Mouse (Mus musculus): ENCODE data around the gene Dmpk. TPM values are rescaled to one million over a fixed set of nuclear protein-coding genes. Genes with fewer than 3 reads are reported as not detected.

The Dmpk gene
- polyA plus RNA-seq, 1 experiment from 2014 or later, result 14.2 TPM

DNA sequence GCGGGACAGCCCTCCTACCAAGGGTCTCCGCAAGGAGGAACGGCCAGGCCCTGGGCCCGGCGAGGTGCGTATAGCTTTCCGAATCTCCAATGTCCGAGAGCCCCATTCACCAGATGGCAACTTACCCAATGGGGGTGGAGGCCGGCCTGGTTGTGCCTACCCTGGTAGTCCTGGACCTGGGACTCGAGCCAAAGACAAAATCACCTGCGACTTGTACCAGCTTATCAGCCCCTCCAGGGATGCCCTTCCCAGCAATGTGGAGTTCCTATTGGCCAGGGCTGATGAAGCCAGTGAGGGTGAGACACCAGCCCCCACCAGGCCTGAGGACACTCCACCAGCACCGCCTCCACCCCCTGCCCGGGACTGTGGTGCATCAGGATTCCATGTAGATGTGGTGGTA, 52.5 kb downstream of the Dmpk start:
- WGBS (ENCODE audit: insufficient replicate concordance), result 85% methylated on average over 13 of the region's 13 CpGs
- Histone ChIP-seq H3K9ac (replicated peaks) (no peak overlapping the region), H3K27me3 (ENCODE audit: insufficient read depth, low read length) (no peaks in the 10 kb centered on the region), H3K4me1 (ENCODE audit: insufficient read depth) (peaks cover 6% of the 10 kb centered on the region), H3K27ac (ENCODE audit: low read depth) (no peak overlapping the region), H3K9me3 (ENCODE audit: low read length) (no peaks in the 10 kb centered on the region), H3K4me2 (ENCODE audit: low read depth, low read length) (no peak overlapping the region), H3K4me3 (ENCODE audit: low read depth, low read length) (no peak overlapping the region), H3K36me3 (replicated peaks; ENCODE audit: insufficient read depth, low read length) (peaks cover 36% of the 10 kb centered on the region)
- DNase-seq (no peak), ATAC-seq (no peak)
- TF ChIP-seq CTCF (IDR thresholded peaks at IDR 0.05; ENCODE audit: low read depth) (no peak), EP300 (IDR thresholded peaks at IDR 0.05; ENCODE audit: low read depth) (no peak)

DNA sequence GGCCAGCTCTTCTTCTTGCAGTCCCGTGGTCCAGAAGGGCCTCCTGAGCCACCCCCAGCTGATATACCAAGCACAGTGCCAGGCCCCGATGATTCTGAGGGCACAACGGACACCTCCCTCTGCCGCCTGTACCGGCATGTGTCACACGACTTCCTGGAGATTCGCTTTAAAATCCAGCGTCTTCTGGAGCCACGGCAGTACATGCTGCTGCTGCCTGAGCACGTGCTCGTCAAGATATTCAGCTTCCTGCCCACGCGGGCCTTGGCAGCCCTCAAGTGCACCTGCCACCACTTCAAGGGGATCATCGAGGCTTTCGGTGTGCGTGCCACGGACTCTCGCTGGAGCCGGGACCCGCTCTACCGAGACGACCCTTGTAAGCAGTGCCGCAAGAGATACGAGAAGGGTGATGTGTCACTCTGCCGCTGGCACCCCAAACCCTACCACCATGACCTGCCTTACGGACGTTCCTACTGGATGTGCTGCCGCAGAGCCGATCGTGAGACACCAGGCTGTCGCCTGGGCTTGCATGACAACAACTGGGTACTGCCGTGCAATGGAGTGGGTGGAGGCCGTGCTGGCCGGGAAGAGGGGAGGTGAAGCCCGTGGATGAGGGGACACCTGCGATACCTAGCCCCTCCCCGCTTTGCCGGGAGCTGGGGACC, 53.2 kb downstream of the Dmpk start:
- ATAC-seq (no peak), DNase-seq (no peak)
- 83% methylated on average over 38 of the region's 38 CpGs for WGBS (ENCODE audit: insufficient replicate concordance)
- peaks cover 3% of the 10 kb centered on the region for H3K4me1 ChIP-seq (ENCODE audit: insufficient read depth)
- peaks cover 36% of the 10 kb centered on the region for H3K36me3 ChIP-seq (replicated peaks; ENCODE audit: insufficient read depth, low read length)
- no peak overlapping the region for H3K4me2 ChIP-seq (ENCODE audit: low read depth, low read length)
- H3K9ac ChIP-seq (replicated peaks), result no peak overlapping the region
- H3K27ac ChIP-seq (ENCODE audit: low read depth), result no peak overlapping the region
- no peaks in the 10 kb centered on the region for H3K9me3 ChIP-seq (ENCODE audit: low read length)
- no peak overlapping the region for H3K4me3 ChIP-seq (ENCODE audit: low read depth, low read length)
- no peak for TF ChIP-seq CTCF (IDR thresholded peaks at IDR 0.05; ENCODE audit: low read depth)
- no peak for TF ChIP-seq EP300 (IDR thresholded peaks at IDR 0.05; ENCODE audit: low read depth)
- H3K27me3 ChIP-seq (ENCODE audit: insufficient read depth, low read length), result no peaks in the 10 kb centered on the region

DNA sequence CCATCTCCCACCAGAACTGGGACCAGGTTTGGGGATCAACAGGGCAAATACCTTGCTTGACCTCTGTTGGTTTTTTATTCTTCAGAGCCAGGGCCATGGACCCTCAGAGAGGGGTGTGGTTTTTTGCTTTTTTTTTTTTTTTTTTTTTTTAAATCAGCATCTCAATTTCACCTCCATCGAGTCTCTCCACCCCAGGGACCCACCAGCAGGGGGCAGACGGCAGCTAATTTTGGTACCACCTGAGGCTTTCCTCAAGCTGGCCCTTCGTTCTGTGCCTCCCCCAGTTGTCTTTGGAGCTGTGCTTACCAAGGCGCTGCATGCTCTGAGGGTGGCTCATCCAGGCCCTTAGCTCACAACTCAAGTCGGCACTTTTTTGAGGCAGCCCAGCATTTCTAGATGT, 53.7 kb downstream of the Dmpk start:
- peak; percentile 67 for DNase-seq
- 49% methylated on average over 5 of the region's 5 CpGs for WGBS (ENCODE audit: insufficient replicate concordance)
- no peak overlapping the region for H3K27ac ChIP-seq (ENCODE audit: low read depth)
- no peak overlapping the region for H3K4me2 ChIP-seq (ENCODE audit: low read depth, low read length)
- H3K9ac ChIP-seq (replicated peaks), result no peak overlapping the region
- TF ChIP-seq CTCF (IDR thresholded peaks at IDR 0.05; ENCODE audit: low read depth), result peak; percentile 51
- TF ChIP-seq EP300 (IDR thresholded peaks at IDR 0.05; ENCODE audit: low read depth), result no peak
- no peak for ATAC-seq
- no peaks in the 10 kb centered on the region for H3K4me1 ChIP-seq (ENCODE audit: insufficient read depth)
- H3K4me3 ChIP-seq (ENCODE audit: low read depth, low read length), result no peak overlapping the region
- H3K9me3 ChIP-seq (ENCODE audit: low read length), result no peaks in the 10 kb centered on the region
- H3K27me3 ChIP-seq (ENCODE audit: insufficient read depth, low read length), result no peaks in the 10 kb centered on the region
- H3K36me3 ChIP-seq (replicated peaks; ENCODE audit: insufficient read depth, low read length), result peaks cover 36% of the 10 kb centered on the region

Small RNAs within 50 kb of the gene (microRNA-seq; reads per million reads assigned to microRNA genes)
- not detected for gene Mir3100

Other genes starting within 250 kb of the Dmpk start
- 0.17 and 0.36 TPM in 2 replicates for gene Mill2, start 243.9 kb upstream of the Dmpk start, polyA plus RNA-seq (2015; fragmentation: Nextera tagmentation; extraction: Ambion mirVana)
- gene Pglyrp1, start 212.5 kb upstream of the Dmpk start, polyA plus RNA-seq (2015; fragmentation: Nextera tagmentation; extraction: Ambion mirVana), result 118 and 119 TPM in 2 replicates
- gene Ccdc61, start 173.4 kb upstream of the Dmpk start, polyA plus RNA-seq (2015; fragmentation: Nextera tagmentation; extraction: Ambion mirVana), result 5.6 and 7.5 TPM in 2 replicates
- 0.08 and 0.12 TPM in 2 replicates for gene Nova2, start 158.0 kb upstream of the Dmpk start, polyA plus RNA-seq (2015; fragmentation: Nextera tagmentation; extraction: Ambion mirVana)
- gene Nanos2, start 96.4 kb upstream of the Dmpk start, polyA plus RNA-seq (2015; fragmentation: Nextera tagmentation; extraction: Ambion mirVana), result not detected in 2 replicates
- gene Mypop, start 92.6 kb upstream of the Dmpk start, polyA plus RNA-seq (2015; fragmentation: Nextera tagmentation; extraction: Ambion mirVana), result 0.39 and 0.55 TPM in 2 replicates
- 6.3 and 8.8 TPM in 2 replicates for gene Irf2bp1, start 79.8 kb upstream of the Dmpk start, polyA plus RNA-seq (2015; fragmentation: Nextera tagmentation; extraction: Ambion mirVana)
- 61.0 and 84.0 TPM in 2 replicates for gene Foxa3, start 60.3 kb upstream of the Dmpk start, polyA plus RNA-seq (2015; fragmentation: Nextera tagmentation; extraction: Ambion mirVana)
- gene Sympk, start 59.5 kb upstream of the Dmpk start, polyA plus RNA-seq (2015; fragmentation: Nextera tagmentation; extraction: Ambion mirVana), result 6.9 and 7.1 TPM in 2 replicates
- gene Rsph6a, start 29.2 kb upstream of the Dmpk start, polyA plus RNA-seq (2015; fragmentation: Nextera tagmentation; extraction: Ambion mirVana), result not detected in 2 replicates
- 3.2 and 4.6 TPM in 2 replicates for gene Dmwd, start 7.6 kb upstream of the Dmpk start, polyA plus RNA-seq (2015; fragmentation: Nextera tagmentation; extraction: Ambion mirVana)
- 0.78 and 0.82 TPM in 2 replicates for gene Six5, start 10.7 kb downstream of the Dmpk start, polyA plus RNA-seq (2015; fragmentation: Nextera tagmentation; extraction: Ambion mirVana)
- 0.17 TPM in 1 of 2 replicates, not detected in the other for gene Gm4969, start 34.5 kb downstream of the Dmpk start, polyA plus RNA-seq (2015; fragmentation: Nextera tagmentation; extraction: Ambion mirVana)
- 3.2 and 3.6 TPM in 2 replicates for gene Fbxo46, start 36.0 kb downstream of the Dmpk start, polyA plus RNA-seq (2015; fragmentation: Nextera tagmentation; extraction: Ambion mirVana)
- 5.2 and 5.8 TPM in 2 replicates for gene Qpctl, start 65.4 kb downstream of the Dmpk start, polyA plus RNA-seq (2015; fragmentation: Nextera tagmentation; extraction: Ambion mirVana)
- gene Snrpd2, start 65.9 kb downstream of the Dmpk start, polyA plus RNA-seq (2015; fragmentation: Nextera tagmentation; extraction: Ambion mirVana), result 38.9 and 41.0 TPM in 2 replicates
- 0.04 TPM in 1 of 2 replicates, not detected in the other for gene Gipr, start 82.3 kb downstream of the Dmpk start, polyA plus RNA-seq (2015; fragmentation: Nextera tagmentation; extraction: Ambion mirVana)
- gene Eml2, start 92.6 kb downstream of the Dmpk start, polyA plus RNA-seq (2015; fragmentation: Nextera tagmentation; extraction: Ambion mirVana), result 3.3 and 3.4 TPM in 2 replicates
- 0.74 and 0.83 TPM in 2 replicates for gene Gpr4, start 128.7 kb downstream of the Dmpk start, polyA plus RNA-seq (2015; fragmentation: Nextera tagmentation; extraction: Ambion mirVana)
- gene Opa3, start 144.5 kb downstream of the Dmpk start, polyA plus RNA-seq (2015; fragmentation: Nextera tagmentation; extraction: Ambion mirVana), result 8.7 and 9.7 TPM in 2 replicates
- gene Vasp, start 188.0 kb downstream of the Dmpk start, polyA plus RNA-seq (2015; fragmentation: Nextera tagmentation; extraction: Ambion mirVana), result 36.2 and 36.4 TPM in 2 replicates
- gene Ppm1n, start 196.2 kb downstream of the Dmpk start, polyA plus RNA-seq (2015; fragmentation: Nextera tagmentation; extraction: Ambion mirVana), result 0.15 TPM in 1 of 2 replicates, not detected in the other
- 1.5 and 4.6 TPM in 2 replicates for gene Rtn2, start 198.8 kb downstream of the Dmpk start, polyA plus RNA-seq (2015; fragmentation: Nextera tagmentation; extraction: Ambion mirVana)
- gene Fosb, start 226.2 kb downstream of the Dmpk start, polyA plus RNA-seq (2015; fragmentation: Nextera tagmentation; extraction: Ambion mirVana), result 0.06 TPM in 1 of 2 replicates, not detected in the other

All from liver, postnatal 0 days (tissue).